10 mouse cellular contexts compared by ENCODE assay signal in the genomic region with DNA sequence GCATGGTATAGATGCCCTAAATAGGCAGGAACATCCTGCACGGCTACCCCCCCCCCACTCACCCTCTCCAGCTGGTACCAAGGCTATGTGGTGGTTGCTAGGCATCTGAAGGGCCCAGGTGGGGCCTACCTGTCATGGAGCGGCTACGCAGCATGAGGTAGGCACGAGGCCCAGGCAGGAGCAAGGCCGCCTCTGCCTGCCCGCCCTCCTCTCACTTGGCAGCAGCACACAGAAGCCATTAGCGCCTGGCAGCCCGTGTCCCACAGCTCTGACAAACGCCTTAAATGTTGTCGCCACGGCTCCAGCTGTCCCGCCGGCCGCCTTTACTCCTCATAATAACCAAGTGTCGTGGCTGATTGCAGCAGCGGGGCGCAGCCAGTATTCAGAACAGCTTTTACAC. TPM values are rescaled to one million over a fixed set of nuclear protein-coding genes. Genes with fewer than 3 reads are reported as not detected.
DNase-seq lines count a peak whose midpoint lies in the region; ATAC-seq and TF ChIP-seq lines count a peak whose summit lies in the region.
"Had no signal": no experiment of that assay in that cellular context is flagged by ENCODE, and none has a peak within 500 bp of the region (broad histone marks: within the 10 kb centered on the region; RNA-seq: fewer than 3 reads in every experiment).

No protein-coding gene starts in this region.

- no peak overlapping the region for H3K4me2 ChIP-seq in neural tube, embryonic 14.5 days (ENCODE audit: low read depth, low read length)
- no peak overlapping the region for H3K4me2 ChIP-seq in stomach, postnatal 0 days (replicated peaks; ENCODE audit: low read depth)

- no peaks in the 10 kb centered on the region for H3K36me3 ChIP-seq in forebrain, embryonic 10.5 days (replicated peaks)
- H3K36me3 ChIP-seq in neural tube, embryonic 14.5 days (ENCODE audit: control insufficient read depth, insufficient read depth, low read length): no peaks in the 10 kb centered on the region
- no peaks in the 10 kb centered on the region for H3K36me3 ChIP-seq in stomach, postnatal 0 days (ENCODE audit: control insufficient read depth, insufficient read depth, low read length)
- H3K36me3 ChIP-seq: heart, embryonic 10.5 days had no signal

- ATAC-seq in neural tube, embryonic 14.5 days (ENCODE audit: low read depth): peak; percentile 85
- ATAC-seq in stomach, postnatal 0 days (ENCODE audit: low FRiP score, low TSS enrichment): no peak
- ATAC-seq: Patski had no signal

- WGBS in forebrain, embryonic 10.5 days: 87% methylated on average over 17 of the region's 17 CpGs
- WGBS in neural tube, embryonic 14.5 days: 32% methylated on average over 17 of the region's 17 CpGs
- WGBS in stomach, postnatal 0 days: 69% methylated on average over 17 of the region's 17 CpGs
- WGBS in lung, adult 2 months: 65% methylated on average over 17 of the region's 17 CpGs

- H3K27ac ChIP-seq in forebrain, embryonic 10.5 days: peak overlapping the region; percentile 69
- no peak overlapping the region for H3K27ac ChIP-seq in layer of hippocampus, adult 2 months
- peak overlapping the region; percentile 87 for H3K27ac ChIP-seq in neural tube, embryonic 14.5 days (ENCODE audit: low read depth, low read length)
- no peak overlapping the region for H3K27ac ChIP-seq in stomach, postnatal 0 days (replicated peaks)
- H3K27ac ChIP-seq: heart, embryonic 10.5 days had no signal

- H3K9ac ChIP-seq in neural tube, embryonic 14.5 days (replicated peaks; ENCODE audit: low read depth, low read length): 0 out of 2 replicates have a peak overlapping the region, but pooled peaks have one; percentile 16
- H3K9ac ChIP-seq in stomach, postnatal 0 days (ENCODE audit: low read length): no peak overlapping the region

- peaks cover 68% of the 10 kb centered on the region for H3K4me1 ChIP-seq in forebrain, embryonic 10.5 days
- peaks cover 46% of the 10 kb centered on the region for H3K4me1 ChIP-seq in neural tube, embryonic 14.5 days (ENCODE audit: control insufficient read depth, insufficient read depth, low read length)
- no peaks in the 10 kb centered on the region for H3K4me1 ChIP-seq in stomach, postnatal 0 days (replicated peaks; ENCODE audit: control insufficient read depth, insufficient read depth)
- no peaks in the 10 kb centered on the region for H3K4me1 ChIP-seq in lung, adult 2 months (ENCODE audit: control insufficient read depth, insufficient read depth, low read length)

- no peak for TF ChIP-seq EP300 in stomach, postnatal 0 days (optimal IDR thresholded peaks at IDR 0.05)

- no peak overlapping the region for H3K4me3 ChIP-seq in forebrain, embryonic 10.5 days
- no peak overlapping the region for H3K4me3 ChIP-seq in layer of hippocampus, adult 2 months
- no peak overlapping the region for H3K4me3 ChIP-seq in neural tube, embryonic 14.5 days (ENCODE audit: low read depth, low read length)
- no peak overlapping the region for H3K4me3 ChIP-seq in stomach, postnatal 0 days (ENCODE audit: low read depth, low read length)
- no peak overlapping the region for H3K4me3 ChIP-seq in lung, adult 2 months (replicated peaks; ENCODE audit: extremely low read depth, low read depth, low read length)
- H3K4me3 ChIP-seq: heart, embryonic 10.5 days had no signal

- H3K27me3 ChIP-seq in forebrain, embryonic 10.5 days (ENCODE audit: poor library complexity, severe bottlenecking): no peaks in the 10 kb centered on the region
- H3K27me3 ChIP-seq in neural tube, embryonic 14.5 days (ENCODE audit: control insufficient read depth, insufficient read depth, low read length): no peaks in the 10 kb centered on the region
- H3K27me3 ChIP-seq in stomach, postnatal 0 days (ENCODE audit: control insufficient read depth, insufficient read depth, low read length): no peaks in the 10 kb centered on the region

- H3K9me3 ChIP-seq in forebrain, embryonic 10.5 days: no peaks in the 10 kb centered on the region
- no peaks in the 10 kb centered on the region for H3K9me3 ChIP-seq in neural tube, embryonic 14.5 days (ENCODE audit: control insufficient read depth, low read length)
- no peaks in the 10 kb centered on the region for H3K9me3 ChIP-seq in stomach, postnatal 0 days (ENCODE audit: control insufficient read depth, low read length)
- H3K9me3 ChIP-seq: heart, embryonic 10.5 days had no signal

- TF ChIP-seq CTCF in layer of hippocampus, adult 2 months (conservative IDR thresholded peaks at IDR 0.05): no peak
- no peak for TF ChIP-seq CTCF in stomach, postnatal 0 days (IDR thresholded peaks at IDR 0.05; ENCODE audit: low read depth)
- no peak for TF ChIP-seq CTCF in lung, adult 2 months (IDR thresholded peaks at IDR 0.05; ENCODE audit: insufficient read depth, low read length)

- peak; percentile 87 to 91 for DNase-seq in cerebellum, adult 18-20 months
- DNase-seq in forebrain, embryonic 10.5 days (ENCODE audit: extremely low spot score, low spot score): no peak
- peak; percentile 19 to 50 for DNase-seq in layer of hippocampus, adult 2 months (ENCODE audit: low spot score in 2 of 2)
- DNase-seq in stomach, postnatal 0 days (ENCODE audit: low spot score): no peak
- no peak for DNase-seq in lung, postnatal 10 days
- DNase-seq in lung, adult 2 months: no peak
- DNase-seq: lung, postnatal 36 days had no signal

- no peak for TF ChIP-seq POLR2A in lung, adult 2 months (IDR thresholded peaks at IDR 0.05; ENCODE audit: borderline replicate concordance, extremely low read depth, low read depth, low read length)

RNA-seq across cellular contexts. Expression of a gene that starts 49.4 kb away (rescaled TPM):
- 33.0 and 35.8 TPM in 2 replicates for polyA plus RNA-seq in forebrain, embryonic 10.5 days (2016; fragmentation: Nextera tagmentation; extraction: Ambion mirVana)
- 10 to 100 TPM; 35.8 to 41.0 TPM for total RNA-seq in layer of hippocampus, adult 2 months (2021)
- 47.7 and 48.7 TPM in 2 replicates for polyA plus RNA-seq in neural tube, embryonic 14.5 days (2014; fragmentation: Nextera tagmentation; extraction: Ambion mirVana)
- 41.9 and 43.2 TPM in 2 replicates for polyA plus RNA-seq in stomach, postnatal 0 days (2015; fragmentation: Nextera tagmentation; extraction: Ambion mirVana)
- 57.6 and 59.4 TPM in 2 replicates for polyA plus RNA-seq in lung, adult 2 months (2012; rRNA removed)

RNA-seq across cellular contexts. Expression of a gene that starts 57.7 kb away (rescaled TPM):
- polyA plus RNA-seq in forebrain, embryonic 10.5 days (2016; fragmentation: Nextera tagmentation; extraction: Ambion mirVana): 20.4 and 21.0 TPM in 2 replicates
- 10 to 100 TPM; 13.8 to 15.3 TPM for total RNA-seq in layer of hippocampus, adult 2 months (2021)
- 42.2 and 46.7 TPM in 2 replicates for polyA plus RNA-seq in neural tube, embryonic 14.5 days (2014; fragmentation: Nextera tagmentation; extraction: Ambion mirVana)
- polyA plus RNA-seq in stomach, postnatal 0 days (2015; fragmentation: Nextera tagmentation; extraction: Ambion mirVana): 26.7 and 28.2 TPM in 2 replicates
- 35.6 and 37.1 TPM in 2 replicates for polyA plus RNA-seq in lung, adult 2 months (2012; rRNA removed)

RNA-seq across cellular contexts. Expression of a gene that starts 57.7 kb away (rescaled TPM):
- 36.7 and 37.3 TPM in 2 replicates for polyA plus RNA-seq in forebrain, embryonic 10.5 days (2016; fragmentation: Nextera tagmentation; extraction: Ambion mirVana)
- 10 to 100 TPM; 44.2 to 45.2 TPM for total RNA-seq in layer of hippocampus, adult 2 months (2021)
- polyA plus RNA-seq in neural tube, embryonic 14.5 days (2014; fragmentation: Nextera tagmentation; extraction: Ambion mirVana): 71.5 and 74.9 TPM in 2 replicates
- 24.8 and 24.9 TPM in 2 replicates for polyA plus RNA-seq in stomach, postnatal 0 days (2015; fragmentation: Nextera tagmentation; extraction: Ambion mirVana)
- 24.8 and 31.3 TPM in 2 replicates for polyA plus RNA-seq in lung, adult 2 months (2012; rRNA removed)

Comparison
In these comparisons a context has a peak if more than half of its experiments do, and no peak if none do; other contexts are left out.
1. DNase-seq: peak in cerebellum, adult 18-20 months (2 of 2) and layer of hippocampus, adult 2 months (2 of 2); none in forebrain, embryonic 10.5 days (single experiment), stomach, postnatal 0 days (single experiment), lung, postnatal 10 days (single experiment) and lung, adult 2 months (single experiment).
2. H3K27ac ChIP-seq: peak in forebrain, embryonic 10.5 days (single experiment) and neural tube, embryonic 14.5 days (single experiment); none in layer of hippocampus, adult 2 months (single experiment) and stomach, postnatal 0 days (single experiment).